Comparison of ENCODE assay signal across 11 mouse cellular contexts in the genomic region with DNA sequence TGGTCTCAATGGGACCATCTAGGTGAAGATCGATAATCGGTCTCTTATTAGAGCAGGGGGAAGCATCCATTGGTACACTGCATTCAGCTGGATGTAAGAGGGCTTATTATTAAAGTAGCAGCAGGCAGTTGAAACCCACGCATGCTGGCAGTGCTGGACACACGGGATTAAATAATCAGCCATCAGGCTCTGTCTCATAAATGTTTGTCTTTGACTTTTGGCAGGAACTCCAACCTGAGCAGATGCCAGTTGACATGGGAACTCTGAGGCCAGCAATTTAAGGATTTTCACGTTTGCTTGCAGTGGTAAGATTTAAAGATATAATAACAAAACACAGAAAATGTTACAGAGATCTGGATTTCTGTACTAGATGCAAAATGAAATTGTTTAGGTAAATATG.
DNase-seq lines count a peak whose midpoint lies in the region; ATAC-seq and TF ChIP-seq lines count a peak whose summit lies in the region.
"Had no signal": no experiment of that assay in that cellular context is flagged by ENCODE, and none has a peak within 500 bp of the region (broad histone marks: within the 10 kb centered on the region; RNA-seq: fewer than 3 reads in every experiment).

No protein-coding gene starts in this region.

- peak; percentile 22 to 23 for DNase-seq in heart, adult 2 months
- DNase-seq in brain, embryonic 14.5 days (ENCODE audit: low read depth): peak; percentile 56
- DNase-seq in gastrocnemius, postnatal 14 days: peak; percentile 32
- DNase-seq in kidney, adult 9 months: no peak
- no peak for DNase-seq in ovary, adult 18-20 months (ENCODE audit: low spot score)
- no peak for DNase-seq in adrenal gland, postnatal 25 days

- no peak overlapping the region for H3K27ac ChIP-seq in heart, adult 2 months
- no peak overlapping the region for H3K27ac ChIP-seq in heart, embryonic 11.5 days (ENCODE audit: low read depth, low read length)
- peak overlapping the region; percentile 70 for H3K27ac ChIP-seq in lung, embryonic 16.5 days (ENCODE audit: low read length)
- H3K27ac ChIP-seq: limb, embryonic 12.5 days had no signal

- H3K9ac ChIP-seq in heart, adult 2 months (ENCODE audit: low read depth, low read length): no peak overlapping the region
- no peak overlapping the region for H3K9ac ChIP-seq in heart, embryonic 11.5 days (ENCODE audit: low read depth, low read length)
- H3K9ac ChIP-seq in lung, embryonic 16.5 days (ENCODE audit: low read length): no peak overlapping the region
- H3K9ac ChIP-seq: limb, embryonic 12.5 days had no signal

- H3K79me2 ChIP-seq in heart, adult 2 months (replicated peaks; ENCODE audit: control insufficient read depth, insufficient read depth, low read length): no peaks in the 10 kb centered on the region

- no peak for TF ChIP-seq EP300 in heart, adult 2 months (IDR thresholded peaks at IDR 0.05; ENCODE audit: insufficient read depth, low read depth, low read length)

- no peak for TF ChIP-seq CTCF in heart, adult 2 months (IDR thresholded peaks at IDR 0.05)
- TF ChIP-seq CTCF in brain, embryonic 14.5 days (IDR thresholded peaks at IDR 0.05; ENCODE audit: borderline replicate concordance, extremely low read depth, insufficient read depth, insufficient read length): no peak

- peaks cover 6% of the 10 kb centered on the region for H3K4me1 ChIP-seq in heart, adult 2 months (ENCODE audit: control insufficient read depth, insufficient read depth, low read length)
- H3K4me1 ChIP-seq in heart, embryonic 11.5 days (ENCODE audit: control insufficient read depth, insufficient read depth, low read length): no peaks in the 10 kb centered on the region
- H3K4me1 ChIP-seq in lung, embryonic 16.5 days (replicated peaks; ENCODE audit: control insufficient read depth, insufficient read depth, low read length): peaks cover 5% of the 10 kb centered on the region; the same call in 1 of the 2 replicates
- H3K4me1 ChIP-seq: limb, embryonic 12.5 days had no signal

- no peaks in the 10 kb centered on the region for H3K9me3 ChIP-seq in heart, embryonic 11.5 days (replicated peaks; ENCODE audit: control insufficient read depth, low read length)
- no peaks in the 10 kb centered on the region; the same call in 1 of the 2 replicates for H3K9me3 ChIP-seq in lung, embryonic 16.5 days (ENCODE audit: control insufficient read depth, low read length)
- H3K9me3 ChIP-seq: limb, embryonic 12.5 days had no signal

- no peak overlapping the region for H3K4me2 ChIP-seq in heart, embryonic 11.5 days
- H3K4me2 ChIP-seq in lung, embryonic 16.5 days (ENCODE audit: low read depth, low read length): no peak overlapping the region
- H3K4me2 ChIP-seq: limb, embryonic 12.5 days had no signal

- 37% methylated on average over 5 of the region's 5 CpGs for WGBS in heart, adult 2 months
- WGBS in heart, embryonic 11.5 days (ENCODE audit: insufficient replicate concordance): 70% methylated on average over 5 of the region's 5 CpGs
- WGBS in lung, embryonic 16.5 days: 43% methylated on average over 5 of the region's 5 CpGs

- no peak for TF ChIP-seq POLR2A in heart, adult 2 months (IDR thresholded peaks at IDR 0.05; ENCODE audit: insufficient read depth, low read depth, low read length)
- no peak for TF ChIP-seq POLR2A in brain, embryonic 14.5 days (IDR thresholded peaks at IDR 0.05; ENCODE audit: borderline replicate concordance, extremely low read depth, insufficient read depth, insufficient read length, poor library complexity, severe bottlenecking)

- H3K4me3 ChIP-seq in heart, adult 2 months: no peak overlapping the region
- H3K4me3 ChIP-seq in heart, embryonic 11.5 days (ENCODE audit: low read depth, low read length): no peak overlapping the region
- H3K4me3 ChIP-seq in lung, embryonic 16.5 days (ENCODE audit: low read length): no peak overlapping the region
- H3K4me3 ChIP-seq: limb, embryonic 12.5 days had no signal

- intact Hi-C loops in heart, adult 2 months (cut with DNase I): loop anchor here (2.0 kb wide), 1 partner anchor 630 kb away; no protein-coding TSS in a partner anchor
- intact Hi-C loops in gastrocnemius, postnatal 14 days (cut with DNase I; ENCODE audit: low total_unique reads): no loop called here

- H3K27me3 ChIP-seq in heart, adult 2 months (ENCODE audit: control insufficient read depth, insufficient read depth, low read length): no peaks in the 10 kb centered on the region
- no peaks in the 10 kb centered on the region for H3K27me3 ChIP-seq in heart, embryonic 11.5 days (ENCODE audit: control insufficient read depth, insufficient read depth, low read length)
- H3K27me3 ChIP-seq in lung, embryonic 16.5 days (ENCODE audit: control insufficient read depth, insufficient read depth, low read depth, low read length): no peaks in the 10 kb centered on the region
- H3K27me3 ChIP-seq: CH12.LX; limb, embryonic 12.5 days had no signal

- no peaks in the 10 kb centered on the region for H3K36me3 ChIP-seq in heart, adult 2 months (ENCODE audit: control insufficient read depth, insufficient read depth, low read length)
- H3K36me3 ChIP-seq in heart, embryonic 11.5 days (ENCODE audit: control insufficient read depth, insufficient read depth, low read length): no peaks in the 10 kb centered on the region
- H3K36me3 ChIP-seq in lung, embryonic 16.5 days (ENCODE audit: control insufficient read depth, insufficient read depth, low read length): no peaks in the 10 kb centered on the region
- H3K36me3 ChIP-seq: limb, embryonic 12.5 days had no signal

- no peak for ATAC-seq in heart, embryonic 11.5 days (replicated peaks; ENCODE audit: insufficient number of reproducible peaks, low FRiP score, low TSS enrichment)
- no peak for ATAC-seq in lung, embryonic 16.5 days (ENCODE audit: low read depth)
- ATAC-seq: midbrain, embryonic 16.5 days had no signal

Comparison
In these comparisons a context has a peak if more than half of its experiments do, and no peak if none do; other contexts are left out.
1. DNase-seq: peak in heart, adult 2 months (2 of 2), brain, embryonic 14.5 days (single experiment) and gastrocnemius, postnatal 14 days (single experiment); none in kidney, adult 9 months (single experiment), ovary, adult 18-20 months (single experiment) and adrenal gland, postnatal 25 days (single experiment).